Mouse (Mus musculus) megakaryocyte, embryonic 14.5 days (primary cell): ENCODE results near the gene Shf. TPM values are rescaled to one million over a fixed set of nuclear protein-coding genes. Genes with fewer than 3 reads are reported as not detected.
A peak's percentile ranks its signal among the peaks of the same experiment; 100 is the strongest.

Source experiments
- H3K27me3 ChIP-seq: replicated peaks from 2 replicates; pipeline ENCODE3; 2012; ENCODE audit warnings: inconsistent platforms
- H3K36me3 ChIP-seq: replicated peaks from 2 replicates; pipeline ENCODE3; 2012; ENCODE audit warnings: low read length, inconsistent platforms, mixed read lengths
- H3K4me1 ChIP-seq: 2 replicates; pipeline ENCODE4 v1.6.1; 2012; ENCODE audit warnings: inconsistent platforms
- H3K4me3 ChIP-seq: replicated peaks from 2 replicates; pipeline ENCODE3; 2012; ENCODE audit warnings: moderate library complexity, mild to moderate bottlenecking, inconsistent platforms
- H3K9me3 ChIP-seq: 2 replicates; pipeline ENCODE4 v1.6.1; 2012; ENCODE audit warnings: inconsistent platforms
- FLI1 ChIP-seq: IDR thresholded peaks from 2 replicates; pipeline ENCODE4 v1.6.1; 2012; ENCODE audit warnings: low read length, inconsistent platforms, mixed read lengths
- GATA1 ChIP-seq: IDR thresholded peaks from 3 replicates; pipeline ENCODE4 v1.6.1; 2012; ENCODE audit warnings: mixed read lengths, low read length, inconsistent platforms, borderline replicate concordance
- polyA plus RNA-seq: library from polyadenylated mRNA; stranded (reverse); fragments of >175 nt; gene quantifications from 2 replicates; pipeline ENCODE4 v1.2.3, GENCODE M21; 2012; ENCODE audit warnings: low replicate concordance; ENCODE audit not compliant: insufficient read depth

Gene Shf
- polyA plus RNA-seq, 1 experiment = 16.9 TPM

DNA sequence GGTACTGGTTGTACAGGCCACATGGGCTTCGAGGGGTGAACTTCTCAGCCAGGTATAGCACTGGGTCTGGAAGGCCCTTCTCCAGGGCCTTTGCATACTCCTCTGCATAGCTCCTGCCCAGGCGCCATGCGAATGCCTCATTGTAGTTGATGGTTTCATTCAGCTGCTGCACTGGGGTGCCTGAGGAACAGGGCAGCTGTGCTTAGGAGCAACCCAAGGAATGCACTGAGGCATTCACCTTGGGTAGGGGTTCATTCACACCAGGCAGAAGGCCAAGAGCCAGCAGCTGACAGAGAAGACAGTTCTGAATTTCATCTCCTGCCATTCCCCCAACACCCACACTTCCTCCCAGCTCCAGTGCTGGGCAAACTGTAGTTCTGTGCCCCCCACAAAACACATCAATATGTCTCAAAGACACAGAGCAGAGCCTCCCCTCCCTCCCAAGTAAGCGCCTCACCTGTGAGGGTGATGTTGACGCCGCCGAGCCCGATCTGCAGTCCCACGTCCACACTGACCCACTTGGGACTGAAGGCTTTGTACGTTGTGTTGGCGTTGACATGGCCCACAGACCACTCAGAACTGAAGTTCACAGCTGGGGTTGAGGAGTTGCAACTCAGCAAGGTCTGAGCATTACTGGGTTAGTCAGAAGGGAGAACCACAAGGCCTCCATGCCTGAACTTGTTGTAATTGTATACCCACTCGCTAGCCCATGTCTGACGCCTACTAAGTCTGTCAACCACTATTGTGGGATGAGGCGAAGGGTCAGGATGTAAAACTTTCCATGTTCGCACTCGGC lies 63.7 kb downstream of the Shf start:
- peaks cover 36% of the 10 kb centered on the region for H3K4me1 ChIP-seq
- TF ChIP-seq GATA1 = no peak
- no peak for TF ChIP-seq FLI1
- no peak overlapping the region for H3K4me3 ChIP-seq
- no peaks in the 10 kb centered on the region for H3K36me3 ChIP-seq
- no peaks in the 10 kb centered on the region for H3K9me3 ChIP-seq
- peaks cover 93% of the 10 kb centered on the region for H3K27me3 ChIP-seq

DNA sequence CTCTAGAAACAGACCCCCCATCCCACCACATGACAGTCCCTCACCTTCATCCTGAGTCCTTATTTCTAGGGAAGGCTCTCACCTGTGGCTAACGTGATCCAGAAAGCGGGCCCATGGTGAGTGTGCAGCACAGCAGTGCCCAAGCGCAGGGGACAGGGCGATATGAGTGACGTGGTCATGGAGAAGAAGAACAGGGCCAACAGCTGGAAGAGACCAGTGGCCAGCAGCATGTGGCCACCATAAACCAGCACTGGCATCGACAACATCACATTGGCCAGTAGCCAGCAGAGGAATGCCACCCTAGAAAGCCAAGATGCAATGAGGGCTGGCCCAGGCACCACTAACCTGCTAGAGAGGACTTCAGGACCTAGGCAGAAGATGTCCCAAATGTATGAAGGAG lies 64.4 kb downstream of the Shf start:
- no peak overlapping the region for H3K4me3 ChIP-seq
- no peaks in the 10 kb centered on the region for H3K9me3 ChIP-seq
- H3K4me1 ChIP-seq = peaks cover 42% of the 10 kb centered on the region
- H3K27me3 ChIP-seq = peaks cover 96% of the 10 kb centered on the region
- no peaks in the 10 kb centered on the region for H3K36me3 ChIP-seq
- TF ChIP-seq GATA1 (no peak), FLI1 (no peak)

- Histone ChIP-seq H3K4me1 (peaks cover 57% of the 10 kb centered on the region), H3K4me3 (no peak overlapping the region), H3K36me3 (no peaks in the 10 kb centered on the region), H3K27me3 (peaks cover 98% of the 10 kb centered on the region), H3K9me3 (no peaks in the 10 kb centered on the region)
- no peak for TF ChIP-seq FLI1
- no peak for TF ChIP-seq GATA1
Observed at GRCm38 (mm10) chr2:122302574-122303241, 66.3 kb downstream of the Shf start.

- no peak for TF ChIP-seq FLI1
- Histone ChIP-seq H3K4me3 (peak overlapping the region; percentile 92), H3K27me3 (peaks cover 98% of the 10 kb centered on the region), H3K4me1 (peaks cover 64% of the 10 kb centered on the region), H3K9me3 (no peaks in the 10 kb centered on the region), H3K36me3 (no peaks in the 10 kb centered on the region)
Observed at GRCm38 (mm10) chr2:122301921-122302573, 66.9 kb downstream of the Shf start.

DNA sequence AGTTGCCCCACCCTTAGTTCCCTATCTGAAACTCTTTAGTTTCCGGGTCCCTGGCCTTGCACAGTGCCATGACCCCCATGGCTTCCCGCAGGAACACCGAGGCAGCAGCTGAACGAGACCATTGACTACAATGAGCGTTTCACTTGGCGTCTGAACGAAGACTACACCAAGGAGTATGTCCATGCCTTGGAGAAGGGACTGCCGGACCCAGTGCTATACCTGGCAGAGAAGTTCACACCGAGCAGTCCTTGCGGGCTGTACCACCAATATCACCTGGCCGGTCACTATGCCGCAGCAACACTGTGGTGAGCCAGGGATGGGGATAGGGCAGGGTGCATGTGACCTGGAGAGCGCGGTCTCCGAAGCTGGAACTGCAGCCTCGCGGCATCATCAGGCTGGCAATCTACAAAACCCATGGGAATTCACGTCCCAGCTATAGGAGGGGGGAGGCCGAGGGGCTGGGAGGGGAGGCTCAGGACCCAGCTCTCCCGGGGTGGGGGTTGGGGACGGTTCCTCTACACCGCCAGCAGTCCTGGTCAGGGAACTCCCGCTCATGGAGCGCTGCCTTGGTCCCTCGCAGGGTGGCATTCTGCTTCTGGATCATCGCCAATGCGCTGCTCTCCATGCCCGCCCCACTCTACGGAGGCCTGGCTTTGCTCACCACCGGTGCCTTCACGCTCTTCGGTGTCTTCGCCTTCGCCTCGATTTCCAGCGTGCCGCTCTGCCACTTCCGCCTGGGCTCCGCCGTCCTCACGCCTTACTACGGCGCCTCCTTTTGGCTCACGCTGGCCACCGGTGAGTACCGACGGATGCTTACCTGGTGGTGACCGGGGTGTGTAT lies 67.7 kb downstream of the Shf start:
- Histone ChIP-seq H3K4me3 (peak overlapping the region; percentile 92), H3K4me1 (peaks cover 63% of the 10 kb centered on the region), H3K27me3 (peaks cover 96% of the 10 kb centered on the region), H3K36me3 (no peaks in the 10 kb centered on the region), H3K9me3 (no peaks in the 10 kb centered on the region)
- TF ChIP-seq GATA1 (no peak), FLI1 (no peak)

DNA sequence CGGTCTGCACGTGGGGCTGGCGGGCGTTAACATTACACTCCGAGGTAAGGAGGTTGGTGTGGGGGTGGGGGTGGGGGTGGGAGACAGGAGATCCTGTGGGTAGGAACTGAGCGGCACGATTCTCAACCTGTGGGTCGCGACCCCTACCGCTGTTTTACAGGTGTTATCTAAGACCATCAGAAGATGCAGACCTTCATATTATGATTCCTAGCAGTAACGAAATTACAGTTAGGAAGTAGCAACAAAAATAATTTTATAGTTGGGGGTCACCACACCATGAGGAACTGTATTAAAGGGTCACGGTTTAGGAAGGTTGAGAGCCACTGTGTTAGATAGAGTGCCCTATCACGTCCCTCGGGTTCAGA lies 68.3 kb downstream of the Shf start:
- H3K36me3 ChIP-seq = no peaks in the 10 kb centered on the region
- peak overlapping the region; percentile 92 for H3K4me3 ChIP-seq
- TF ChIP-seq GATA1 (no peak), FLI1 (no peak)
- no peaks in the 10 kb centered on the region for H3K9me3 ChIP-seq
- peaks cover 61% of the 10 kb centered on the region for H3K4me1 ChIP-seq
- H3K27me3 ChIP-seq = peaks cover 94% of the 10 kb centered on the region

- peaks cover 94% of the 10 kb centered on the region for H3K27me3 ChIP-seq
- H3K36me3 ChIP-seq = no peaks in the 10 kb centered on the region
- TF ChIP-seq FLI1 = no peak
- no peak for TF ChIP-seq GATA1
- H3K9me3 ChIP-seq = no peaks in the 10 kb centered on the region
- H3K4me1 ChIP-seq = peaks cover 61% of the 10 kb centered on the region
- no peak overlapping the region for H3K4me3 ChIP-seq
Observed at GRCm38 (mm10) chr2:122299911-122300655, 68.9 kb downstream of the Shf start.

Other genes starting within 250 kb of the Shf start
- 24.9 and 99.6 TPM in 2 replicates for gene B2m, start 221.5 kb downstream of the Shf start, polyA plus RNA-seq
- not detected in 2 replicates for gene Trim69, start 208.5 kb downstream of the Shf start, polyA plus RNA-seq
- gene Patl2, start 183.0 kb downstream of the Shf start, polyA plus RNA-seq = not detected in 2 replicates
- not detected in 2 replicates for gene Terb2, start 182.9 kb downstream of the Shf start, polyA plus RNA-seq
- gene Sord, start 134.4 kb downstream of the Shf start, polyA plus RNA-seq = 51.9 and 52.7 TPM in 2 replicates
- gene Duox2, start 70.7 kb downstream of the Shf start, polyA plus RNA-seq = not detected in 2 replicates
- not detected in 2 replicates for gene Duoxa2, start 70.3 kb downstream of the Shf start, polyA plus RNA-seq
- gene Duoxa1, start 55.4 kb downstream of the Shf start, polyA plus RNA-seq = not detected in 2 replicates
- gene Duox1, start 53.5 kb downstream of the Shf start, polyA plus RNA-seq = not detected in 2 replicates
- 0.03 TPM in 1 of 2 replicates, not detected in the other for gene Slc28a2, start 57.3 kb upstream of the Shf start, polyA plus RNA-seq
- gene Gm14085, start 115.8 kb upstream of the Shf start, polyA plus RNA-seq = not detected in 2 replicates
- 1.6 and 5.0 TPM in 2 replicates for gene Gatm, start 242.1 kb upstream of the Shf start, polyA plus RNA-seq